In genomic region chrX:99435526-99435925, GRCm38 (mm10) we compare ENCODE assay signal across 19 mouse cellular contexts.
"Had no signal": no experiment of that assay in that cellular context is flagged by ENCODE, and none has a peak within 500 bp of the region (broad histone marks: within the 10 kb centered on the region; RNA-seq: fewer than 3 reads in every experiment).

No protein-coding gene starts in this region.

- H3K27ac ChIP-seq: intestine, embryonic 15.5 days; left cerebral cortex, adult 2 months; liver, embryonic 12.5 days; liver, embryonic 15.5 days; macrophage; midbrain, embryonic 10.5 days; midbrain, embryonic 13.5 days; stomach, embryonic 15.5 days had no signal

- H3K4me3 ChIP-seq: intestine, embryonic 15.5 days; left cerebral cortex, adult 2 months; liver, embryonic 12.5 days; liver, embryonic 15.5 days; midbrain, embryonic 10.5 days; midbrain, embryonic 13.5 days; stomach, embryonic 15.5 days had no signal

- ATAC-seq: intestine, embryonic 15.5 days; liver, embryonic 12.5 days; midbrain, embryonic 13.5 days had no signal

- H3K4me1 ChIP-seq: liver, embryonic 12.5 days; liver, embryonic 15.5 days had no signal

- H3K36me3 ChIP-seq: intestine, embryonic 15.5 days; liver, embryonic 12.5 days; liver, embryonic 15.5 days; midbrain, embryonic 10.5 days; midbrain, embryonic 13.5 days; stomach, embryonic 15.5 days had no signal

- H3K9me3 ChIP-seq: intestine, embryonic 15.5 days; liver, embryonic 12.5 days; liver, embryonic 15.5 days; midbrain, embryonic 10.5 days; midbrain, embryonic 13.5 days; stomach, embryonic 15.5 days had no signal

- H3K9ac ChIP-seq: intestine, embryonic 15.5 days; liver, embryonic 12.5 days; liver, embryonic 15.5 days; midbrain, embryonic 13.5 days; stomach, embryonic 15.5 days had no signal

- H3K4me2 ChIP-seq: intestine, embryonic 15.5 days; liver, embryonic 12.5 days; liver, embryonic 15.5 days; midbrain, embryonic 13.5 days; stomach, embryonic 15.5 days had no signal

- DNase-seq: kidney, adult 18-20 months; kidney, adult 9 months; kidney, postnatal 14 days; kidney, postnatal 4 days; layer of hippocampus, postnatal 36 days; liver; lung, adult 18-20 months; lung, postnatal 14 days; right cerebral cortex, postnatal 25 days; spleen, adult 18-20 months; thymus, postnatal 25 days had no signal
